Mouse (Mus musculus): Measurements from ENCODE around the gene Traf3ip1. TPM values are rescaled to one million over a fixed set of nuclear protein-coding genes. Genes with fewer than 3 reads are reported as not detected.
A peak's percentile ranks its signal among the peaks of the same experiment; 100 is the strongest.

The Traf3ip1 gene
- total and polyA plus RNA-seq, 3 experiments: 5.0 to 7.5 (median 5.9) TPM

GRCm38 (mm10) chr1:91492740-91493139 is 1.7 kb upstream of the Traf3ip1 start:
- dilution Hi-C loops (cut with MboI; ENCODE audit: extremely low pct_ligation_motif_present, extremely low pct_unique_long_range_greater_than_20kb, low sequenced_read_pairs) (no loop called here), in situ Hi-C loops (cut with MboI; ENCODE audit: low pct_ligation_motif_present, low pct_unique_long_range_greater_than_20kb, low sequenced_read_pairs) (loop anchor here (5.0 kb wide), 1 partner anchor 65 kb away; no protein-coding TSS in a partner anchor)
- TF ChIP-seq PAX5 (IDR thresholded peaks at IDR 0.05; ENCODE audit: low read length) (no peak), NELFE (IDR thresholded peaks at IDR 0.05; ENCODE audit: low read depth, low read length) (no peak), MAFK (IDR thresholded peaks at IDR 0.05; ENCODE audit: insufficient replicate concordance, low read length) (no peak), MXI1 (IDR thresholded peaks at IDR 0.05; ENCODE audit: low read depth, low read length) (no peak), USF2 (conservative IDR thresholded peaks at IDR 0.05; ENCODE audit: low read depth, low read length) (no peak)
- Histone ChIP-seq H3K9me3 (replicated peaks; ENCODE audit: low read length) (no peaks in the 10 kb centered on the region), H3K4me3 (replicated peaks in 1 of 3; ENCODE audit: low read depth in 2 of 3, low read length in 2 of 3, poor library complexity in 1 of 3) (no peak overlapping the region), H3K79me2 (replicated peaks; ENCODE audit: control insufficient read depth, extremely low read depth, insufficient read depth, poor library complexity, severe bottlenecking) (no peaks in the 10 kb centered on the region), H3K9ac (ENCODE audit: insufficient read depth, low read depth) (no peak overlapping the region), H3K27ac (ENCODE audit: insufficient read depth, low read depth) (no peak overlapping the region), H3K36me3 (replicated peaks in 1 of 2; ENCODE audit: control insufficient read depth in 1 of 2, insufficient read depth in 1 of 2, low read length in 1 of 2) (peaks cover 0 to 5% of the 10 kb centered on the region in 2 experiments), H3K4me2 (ENCODE audit: insufficient read depth, low read depth, poor library complexity, severe bottlenecking) (no peak overlapping the region), H3K4me1 (ENCODE audit: control insufficient read depth in 1 of 2, insufficient read depth in 2 of 2) (peaks cover 6 to 21% of the 10 kb centered on the region in 2 experiments), H3K27me3 (replicated peaks) (peaks cover 14% of the 10 kb centered on the region)
- DNase-seq (ENCODE audit: extremely low read depth): no peak

DNA sequence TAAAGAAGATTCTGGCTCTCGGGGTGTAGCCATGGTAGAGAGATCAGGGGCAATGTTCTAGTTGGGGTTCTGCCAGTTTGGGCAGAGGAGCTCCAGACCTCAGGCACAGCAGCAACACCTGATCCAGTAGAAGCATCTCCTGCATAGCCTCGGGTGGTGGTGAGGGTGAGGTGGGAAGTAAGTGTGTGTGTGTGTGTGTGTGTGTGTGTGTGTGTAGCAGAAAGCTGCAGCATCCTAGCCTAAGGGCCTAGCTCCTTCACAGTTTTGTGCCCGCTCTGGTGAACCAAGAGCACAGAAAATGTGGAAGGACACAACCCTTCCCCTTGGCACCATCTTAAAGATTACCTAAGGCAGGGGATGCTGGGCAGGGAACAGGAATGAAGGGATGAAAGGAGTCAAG is 509 bp upstream of the Traf3ip1 start:
- no peak for DNase-seq (ENCODE audit: extremely low read depth)
- H3K4me3 ChIP-seq (replicated peaks in 1 of 3; ENCODE audit: low read depth in 2 of 3, low read length in 2 of 3, poor library complexity in 1 of 3): peak overlapping the region; percentile 28 to 85 (median 28)
- no peak for TF ChIP-seq RAD21 (IDR thresholded peaks at IDR 0.05; ENCODE audit: low read depth, low read length)
- no peak for TF ChIP-seq MAX (IDR thresholded peaks at IDR 0.05; ENCODE audit: low read length)
- TF ChIP-seq HCFC1 (IDR thresholded peaks at IDR 0.05; ENCODE audit: low read depth, low read length): no peak
- no peak for TF ChIP-seq MAZ (IDR thresholded peaks at IDR 0.05; ENCODE audit: low read depth, low read length)
- no peak for TF ChIP-seq UBTF (IDR thresholded peaks at IDR 0.05; ENCODE audit: low read depth, low read length)
- TF ChIP-seq ZMIZ1 (IDR thresholded peaks at IDR 0.05; ENCODE audit: low read depth, low read length): no peak
- no peak for TF ChIP-seq NRF1 (IDR thresholded peaks at IDR 0.05; ENCODE audit: low read depth, low read length)
- peak overlapping the region; percentile 69 for H3K4me2 ChIP-seq (ENCODE audit: insufficient read depth, low read depth, poor library complexity, severe bottlenecking)
- H3K27me3 ChIP-seq (replicated peaks): peaks cover 14% of the 10 kb centered on the region
- no peak overlapping the region for H3K27ac ChIP-seq (ENCODE audit: insufficient read depth, low read depth)
- H3K36me3 ChIP-seq (replicated peaks in 1 of 2; ENCODE audit: control insufficient read depth in 1 of 2, insufficient read depth in 1 of 2, low read length in 1 of 2): peaks cover 0 to 14% of the 10 kb centered on the region in 2 experiments
- peak overlapping the region; percentile 14; the same call in 1 of the 2 replicates for H3K9ac ChIP-seq (ENCODE audit: insufficient read depth, low read depth)
- peaks cover 6 to 21% of the 10 kb centered on the region in 2 experiments for H3K4me1 ChIP-seq (ENCODE audit: control insufficient read depth in 1 of 2, insufficient read depth in 2 of 2)
- H3K79me2 ChIP-seq (replicated peaks; ENCODE audit: control insufficient read depth, extremely low read depth, insufficient read depth, poor library complexity, severe bottlenecking): no peaks in the 10 kb centered on the region
- in situ Hi-C loops (cut with MboI; ENCODE audit: low pct_ligation_motif_present, low pct_unique_long_range_greater_than_20kb, low sequenced_read_pairs): loop anchor here (5.0 kb wide), 1 partner anchor 67 kb away; no protein-coding TSS in a partner anchor
- dilution Hi-C loops (cut with MboI; ENCODE audit: extremely low pct_ligation_motif_present, extremely low pct_unique_long_range_greater_than_20kb, low sequenced_read_pairs): no loop called here
- H3K9me3 ChIP-seq (replicated peaks; ENCODE audit: low read length): no peaks in the 10 kb centered on the region

- peak overlapping the region; percentile 79 to 96 (median 85) for H3K4me3 ChIP-seq (replicated peaks in 1 of 3; ENCODE audit: low read depth in 2 of 3, low read length in 2 of 3, poor library complexity in 1 of 3)
- H3K79me2 ChIP-seq (replicated peaks; ENCODE audit: control insufficient read depth, extremely low read depth, insufficient read depth, poor library complexity, severe bottlenecking): no peaks in the 10 kb centered on the region
- TF ChIP-seq MAX (IDR thresholded peaks at IDR 0.05; ENCODE audit: low read length): no peak
- no peak for TF ChIP-seq PAX5 (IDR thresholded peaks at IDR 0.05; ENCODE audit: low read length)
- in situ Hi-C loops (cut with MboI; ENCODE audit: low pct_ligation_motif_present, low pct_unique_long_range_greater_than_20kb, low sequenced_read_pairs) (no loop called here), dilution Hi-C loops (cut with MboI; ENCODE audit: extremely low pct_ligation_motif_present, extremely low pct_unique_long_range_greater_than_20kb, low sequenced_read_pairs) (no loop called here)
- H3K36me3 ChIP-seq (replicated peaks in 1 of 2; ENCODE audit: control insufficient read depth in 1 of 2, insufficient read depth in 1 of 2, low read length in 1 of 2): peaks cover 3 to 26% of the 10 kb centered on the region in 2 experiments
- peak overlapping the region; percentile 77 for H3K4me2 ChIP-seq (ENCODE audit: insufficient read depth, low read depth, poor library complexity, severe bottlenecking)
- no peak for DNase-seq (ENCODE audit: extremely low read depth)
- peaks cover 14% of the 10 kb centered on the region for H3K27me3 ChIP-seq (replicated peaks)
- no peaks in the 10 kb centered on the region for H3K9me3 ChIP-seq (replicated peaks; ENCODE audit: low read length)
- no peak overlapping the region for H3K27ac ChIP-seq (ENCODE audit: insufficient read depth, low read depth)
- H3K9ac ChIP-seq (ENCODE audit: insufficient read depth, low read depth): peak overlapping the region; percentile 66
- peaks cover 6 to 21% of the 10 kb centered on the region in 2 experiments for H3K4me1 ChIP-seq (ENCODE audit: control insufficient read depth in 1 of 2, insufficient read depth in 2 of 2)
Measured at GRCm38 (mm10) chr1:91495321-91495720, 874 bp downstream of the Traf3ip1 start.

All from CH12.LX (cell line).